Mouse (Mus musculus): ENCODE data around the gene Slc29a1.

Gene Slc29a1

DNA sequence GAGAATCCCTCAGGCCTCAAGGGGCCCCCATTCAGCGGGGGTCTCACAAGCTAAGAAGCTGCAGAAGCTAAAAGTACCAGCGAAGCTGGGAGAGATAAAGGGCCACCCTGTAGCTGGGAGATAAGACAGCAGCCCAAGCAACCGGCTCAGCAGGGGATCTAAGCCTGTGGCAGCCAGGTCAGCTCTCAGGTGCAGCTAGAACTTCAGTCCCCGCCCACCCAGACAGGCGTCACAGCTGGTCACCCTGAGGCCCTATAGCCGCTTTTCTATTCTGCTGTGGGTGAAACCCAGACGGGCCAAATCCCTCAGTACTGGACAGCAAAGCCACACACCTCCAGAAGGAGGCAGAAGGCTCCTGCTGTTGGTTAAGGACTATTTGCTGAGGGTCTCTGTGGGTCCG lies 5.9 kb downstream of the Slc29a1 start:
- in situ Hi-C loops (cut with MboI; ENCODE audit: low pct_unique_long_range_greater_than_20kb in 1 of 2, low sequenced_read_pairs in 2 of 2, unreplicated experiment in 1 of 2), result no loop called here

DNA sequence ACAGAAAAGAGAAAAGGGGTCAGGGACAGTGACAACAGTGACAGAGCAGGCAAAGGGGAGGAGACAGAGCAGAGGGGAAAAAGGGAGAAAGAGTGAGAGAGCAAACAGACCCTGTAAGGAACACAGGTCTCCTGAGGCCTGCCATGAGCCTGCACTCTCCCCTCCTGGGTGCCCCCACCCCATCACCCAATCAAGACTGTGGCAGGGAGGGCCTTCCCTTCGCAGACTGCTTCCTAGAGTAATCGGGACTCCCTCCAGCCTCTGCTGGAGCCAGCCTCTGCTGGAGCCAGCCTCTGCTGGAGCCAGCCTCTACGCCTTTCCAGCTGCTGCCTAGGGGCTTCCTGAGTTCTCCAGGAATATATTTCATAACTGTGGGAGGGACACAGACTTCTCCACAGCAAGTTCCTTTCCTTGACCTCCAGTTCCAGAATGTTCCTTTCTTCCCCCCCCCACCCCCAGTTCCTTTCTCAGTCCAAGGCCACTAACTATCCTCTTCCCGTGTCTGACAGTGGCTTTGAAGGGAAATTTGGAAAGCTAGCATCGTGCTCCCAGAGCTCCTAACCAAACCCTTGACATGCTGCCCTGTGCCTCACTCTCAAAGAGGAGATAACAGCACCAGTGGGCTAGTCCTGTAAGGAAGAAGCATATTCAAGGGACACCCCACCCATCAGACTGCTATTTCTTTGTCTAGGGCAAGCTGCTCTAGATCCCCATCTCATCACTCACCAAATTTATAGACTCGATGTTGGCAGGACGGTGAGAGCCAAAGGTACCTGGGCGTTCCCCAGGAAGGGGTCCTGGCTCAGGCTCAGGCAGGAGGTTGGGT lies 6.6 kb downstream of the Slc29a1 start:
- in situ Hi-C loops (cut with MboI; ENCODE audit: low pct_unique_long_range_greater_than_20kb in 1 of 2, low sequenced_read_pairs in 2 of 2, unreplicated experiment in 1 of 2), result no loop called here

DNA sequence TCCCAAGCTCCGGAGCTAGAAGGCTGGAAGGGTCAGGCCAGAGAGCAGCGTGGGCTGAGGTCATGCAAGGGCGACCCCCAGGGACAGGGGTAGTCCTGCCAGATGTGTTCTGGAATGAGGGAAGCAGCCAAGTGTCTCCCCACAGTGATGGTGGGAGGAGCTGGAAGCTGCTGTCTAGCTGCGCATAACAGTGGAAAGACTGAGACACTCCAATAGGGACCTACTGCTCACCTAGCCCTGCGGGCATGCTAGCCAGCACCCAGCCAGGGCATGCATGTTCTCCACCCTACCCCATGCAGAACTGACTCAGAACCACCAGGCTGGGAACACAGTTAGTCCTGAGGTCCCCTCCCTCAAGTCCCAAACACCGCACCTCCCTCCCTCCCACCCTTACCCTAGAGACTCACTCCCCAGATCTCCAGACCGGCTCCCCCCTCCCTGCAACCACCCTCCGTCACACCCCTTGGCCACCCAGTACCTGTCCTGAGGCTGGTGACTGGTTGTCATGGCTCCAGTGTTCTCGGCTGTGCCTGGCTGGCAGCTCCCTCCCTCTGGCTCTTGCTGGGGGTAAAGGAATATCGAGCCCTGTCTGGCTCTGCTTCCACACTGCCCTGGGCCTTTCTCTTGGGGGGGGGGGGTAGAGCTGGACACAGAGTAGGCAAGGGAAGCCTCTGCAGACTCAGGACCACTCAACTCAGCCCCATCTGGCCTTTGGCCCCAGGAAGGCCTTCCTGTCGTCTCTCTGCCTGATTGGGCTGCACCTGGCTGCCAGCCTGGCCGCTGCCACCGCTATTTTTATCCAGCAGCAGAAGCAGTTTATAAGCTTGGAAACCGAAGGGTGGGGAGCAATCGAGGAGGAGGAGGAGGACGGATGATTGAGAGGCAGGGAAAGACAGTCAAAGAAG lies 7.5 kb downstream of the Slc29a1 start:
- in situ Hi-C loops (cut with MboI; ENCODE audit: low pct_unique_long_range_greater_than_20kb in 1 of 2, low sequenced_read_pairs in 2 of 2, unreplicated experiment in 1 of 2), result no loop called here

DNA sequence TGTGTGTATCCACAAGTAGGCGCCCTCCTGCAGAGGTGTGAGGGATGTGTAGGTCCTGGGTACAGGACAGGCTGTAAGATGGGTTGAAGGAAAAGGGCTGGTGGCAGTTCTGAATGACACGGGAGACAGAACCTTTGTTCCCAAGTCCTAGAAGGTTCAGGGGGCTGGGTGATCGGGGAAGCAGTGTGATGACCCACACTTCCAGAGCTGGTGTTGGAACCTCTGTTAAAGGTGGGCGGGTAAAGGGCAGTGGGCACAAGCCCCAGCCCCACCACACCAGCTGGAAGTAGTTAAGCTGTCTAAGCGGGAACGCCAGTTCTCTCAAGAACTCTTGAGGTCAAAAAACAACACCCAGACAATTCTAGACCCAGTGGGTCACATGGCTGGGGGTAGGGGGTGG lies 9.0 kb downstream of the Slc29a1 start:
- in situ Hi-C loops (cut with MboI; ENCODE audit: low pct_unique_long_range_greater_than_20kb in 1 of 2, low sequenced_read_pairs in 2 of 2, unreplicated experiment in 1 of 2), result no loop called here

DNA sequence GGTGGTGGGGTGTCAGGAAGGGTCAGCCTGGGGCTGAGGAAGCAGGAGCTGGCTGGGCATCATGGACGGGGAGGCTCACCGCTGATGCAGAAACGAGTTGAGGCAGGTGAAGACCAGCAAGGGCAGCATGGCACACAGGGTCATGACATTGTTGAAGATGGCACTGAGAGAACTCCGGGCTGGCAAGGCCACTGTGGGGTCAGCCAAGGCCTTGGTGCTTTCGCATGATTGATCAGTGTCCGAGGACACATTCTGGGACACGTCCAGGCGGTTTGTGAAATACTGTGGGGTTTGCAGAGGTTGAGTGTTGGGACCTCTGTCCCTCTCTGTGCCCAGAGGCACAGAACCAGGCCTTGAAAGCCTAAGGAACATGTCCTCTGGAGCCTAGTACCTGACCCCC lies 9.6 kb downstream of the Slc29a1 start:
- in situ Hi-C loops (cut with MboI; ENCODE audit: low pct_unique_long_range_greater_than_20kb in 1 of 2, low sequenced_read_pairs in 2 of 2, unreplicated experiment in 1 of 2), result loop anchor here (5.0 kb wide), 2 partner anchors 37 to 62 kb away; no protein-coding TSS in a partner anchor

DNA sequence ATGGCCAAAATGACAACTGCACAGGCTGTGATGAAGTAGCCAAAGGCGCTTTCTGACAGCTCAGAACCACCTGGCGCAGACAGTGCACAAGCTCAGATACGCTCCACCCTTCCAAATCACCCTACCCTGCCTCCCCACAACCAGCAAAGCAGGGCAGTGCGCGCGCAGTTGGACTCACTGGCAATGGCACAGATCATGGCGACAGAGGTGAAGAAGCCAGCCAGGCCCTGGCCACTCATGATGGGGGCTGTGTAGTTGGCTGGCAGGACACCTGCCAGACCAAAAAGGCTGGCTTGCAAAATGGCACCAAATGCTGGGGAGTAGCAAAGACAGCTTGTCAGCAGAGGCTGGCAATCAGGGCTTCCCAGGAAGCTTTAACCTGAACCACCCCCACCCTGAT lies 10.2 kb downstream of the Slc29a1 start:
- in situ Hi-C loops (cut with MboI; ENCODE audit: low pct_unique_long_range_greater_than_20kb in 1 of 2, low sequenced_read_pairs in 2 of 2, unreplicated experiment in 1 of 2), result loop anchor here (5.0 kb wide), 2 partner anchors 38 to 63 kb away; no protein-coding TSS in a partner anchor

DNA sequence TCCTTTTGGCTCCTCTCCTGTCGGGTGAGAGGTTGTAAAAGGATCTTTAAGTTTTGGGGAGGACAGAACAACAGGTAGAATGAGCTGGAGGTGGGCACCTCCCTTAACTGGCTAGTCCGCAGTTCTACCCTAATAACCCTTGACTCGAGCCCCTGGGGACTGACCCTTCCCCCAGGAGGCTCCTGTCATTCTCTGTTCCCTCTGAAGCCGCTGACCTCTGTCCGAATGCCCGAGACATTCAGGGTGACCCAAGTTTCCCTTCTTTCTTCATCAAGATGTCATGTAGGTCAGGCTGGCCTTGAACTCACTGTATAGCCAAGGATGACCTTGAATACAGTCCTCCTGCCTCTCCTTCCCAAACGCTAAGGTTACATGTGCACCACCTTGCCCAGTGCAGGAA lies 11.0 kb downstream of the Slc29a1 start:
- in situ Hi-C loops (cut with MboI; ENCODE audit: low pct_unique_long_range_greater_than_20kb in 1 of 2, low sequenced_read_pairs in 2 of 2, unreplicated experiment in 1 of 2), result loop anchor here (5.0 kb wide), 2 partner anchors 39 to 64 kb away; no protein-coding TSS in a partner anchor

DNA sequence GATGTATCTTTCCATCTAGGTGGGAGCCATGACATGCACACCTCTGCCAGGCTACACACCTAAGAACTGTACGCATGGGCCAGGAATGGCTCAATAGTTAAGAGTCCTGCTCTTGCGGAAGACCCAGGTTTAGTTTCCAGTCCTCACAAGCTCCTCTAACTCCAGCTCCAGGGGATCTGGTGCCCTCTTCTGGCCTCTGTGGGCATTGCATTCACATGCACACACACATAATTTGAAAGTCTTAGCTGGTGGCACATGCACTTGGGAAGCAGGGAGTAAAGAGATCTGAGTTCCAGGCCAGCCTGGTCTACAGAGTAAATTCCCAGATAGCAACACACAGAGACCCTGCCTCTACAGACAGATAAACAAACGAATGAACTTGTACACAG lies 13.0 kb downstream of the Slc29a1 start:
- in situ Hi-C loops (cut with MboI; ENCODE audit: low pct_unique_long_range_greater_than_20kb in 1 of 2, low sequenced_read_pairs in 2 of 2, unreplicated experiment in 1 of 2), result loop anchor here (5.0 kb wide), 2 partner anchors 41 to 66 kb away; no protein-coding TSS in a partner anchor

DNA sequence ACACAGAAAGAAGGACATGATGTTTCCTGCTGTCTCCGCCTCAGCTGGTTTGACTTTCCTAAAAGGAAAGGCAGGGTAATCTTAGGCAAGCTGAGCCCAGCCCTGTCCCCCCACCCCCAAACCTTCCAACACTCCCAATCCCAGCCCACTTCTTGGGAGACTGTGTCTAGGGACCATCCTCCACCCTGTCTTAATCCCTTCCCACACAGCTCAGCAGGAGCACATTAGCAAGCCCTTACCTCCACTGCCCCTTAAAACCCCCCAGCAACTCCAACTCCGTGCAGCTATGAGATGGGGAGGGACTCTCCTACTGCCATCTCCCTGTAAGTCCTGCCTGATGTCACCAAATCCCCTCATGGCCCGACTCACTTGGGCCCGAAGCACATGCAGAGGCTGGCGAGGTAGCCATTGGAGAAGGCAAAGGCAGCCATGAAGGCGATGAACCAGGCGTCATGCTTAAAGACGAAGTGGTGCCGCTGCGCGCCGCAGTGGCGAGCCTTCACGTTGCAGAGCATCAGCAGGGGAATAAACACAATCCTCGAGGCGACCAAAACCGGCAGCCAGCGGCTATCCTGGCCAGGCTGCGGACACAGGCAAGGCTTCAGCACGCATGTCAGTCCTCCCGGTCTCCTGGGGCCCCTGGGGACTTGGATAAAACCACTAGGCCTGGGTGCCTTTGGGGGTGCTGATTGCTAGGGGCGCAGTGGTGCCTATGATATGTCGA lies 13.5 kb downstream of the Slc29a1 start:
- in situ Hi-C loops (cut with MboI; ENCODE audit: low pct_unique_long_range_greater_than_20kb in 1 of 2, low sequenced_read_pairs in 2 of 2, unreplicated experiment in 1 of 2), result loop anchor here (5.0 kb wide), 2 partner anchors 41 to 66 kb away; no protein-coding TSS in a partner anchor

DNA sequence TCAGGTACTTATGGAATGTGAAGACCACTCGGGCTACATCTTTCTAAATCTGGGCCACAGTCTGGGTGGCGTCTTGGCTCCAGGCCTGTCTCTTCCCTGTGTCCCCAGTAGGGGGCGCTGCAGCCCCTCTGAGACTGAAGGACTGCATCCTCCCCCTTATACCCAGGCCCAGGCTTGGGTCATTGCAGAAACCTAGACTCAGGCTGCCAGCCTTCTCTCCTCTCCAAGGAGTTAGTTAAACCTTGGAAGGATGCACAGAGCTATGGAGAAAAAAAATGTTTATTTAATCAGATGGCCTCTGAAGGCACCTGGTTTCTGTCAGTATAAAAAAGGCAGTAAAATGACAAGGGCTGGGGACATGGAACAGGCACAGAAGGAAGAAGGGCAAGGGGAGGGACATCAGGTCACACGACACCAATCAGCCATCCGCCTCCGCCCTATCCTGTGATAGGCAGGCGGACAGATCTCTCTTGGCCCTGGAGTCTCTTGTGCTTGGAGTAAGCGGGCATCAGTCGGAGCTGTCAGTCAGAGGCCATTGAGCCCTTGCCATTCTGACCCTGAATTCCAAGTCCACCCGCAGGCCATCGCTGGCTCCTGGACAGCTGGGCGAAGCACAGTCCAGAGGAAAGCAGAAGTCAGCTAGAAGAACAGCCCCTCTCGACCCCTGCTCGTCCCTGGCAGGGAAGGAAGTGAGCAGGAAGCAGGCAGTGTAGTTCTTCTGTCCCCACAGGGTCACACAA lies 14.3 kb downstream of the Slc29a1 start:
- in situ Hi-C loops (cut with MboI; ENCODE audit: low pct_unique_long_range_greater_than_20kb in 1 of 2, low sequenced_read_pairs in 2 of 2, unreplicated experiment in 1 of 2), result loop anchor here (5.0 kb wide), 2 partner anchors 42 to 67 kb away; no protein-coding TSS in a partner anchor

DNA sequence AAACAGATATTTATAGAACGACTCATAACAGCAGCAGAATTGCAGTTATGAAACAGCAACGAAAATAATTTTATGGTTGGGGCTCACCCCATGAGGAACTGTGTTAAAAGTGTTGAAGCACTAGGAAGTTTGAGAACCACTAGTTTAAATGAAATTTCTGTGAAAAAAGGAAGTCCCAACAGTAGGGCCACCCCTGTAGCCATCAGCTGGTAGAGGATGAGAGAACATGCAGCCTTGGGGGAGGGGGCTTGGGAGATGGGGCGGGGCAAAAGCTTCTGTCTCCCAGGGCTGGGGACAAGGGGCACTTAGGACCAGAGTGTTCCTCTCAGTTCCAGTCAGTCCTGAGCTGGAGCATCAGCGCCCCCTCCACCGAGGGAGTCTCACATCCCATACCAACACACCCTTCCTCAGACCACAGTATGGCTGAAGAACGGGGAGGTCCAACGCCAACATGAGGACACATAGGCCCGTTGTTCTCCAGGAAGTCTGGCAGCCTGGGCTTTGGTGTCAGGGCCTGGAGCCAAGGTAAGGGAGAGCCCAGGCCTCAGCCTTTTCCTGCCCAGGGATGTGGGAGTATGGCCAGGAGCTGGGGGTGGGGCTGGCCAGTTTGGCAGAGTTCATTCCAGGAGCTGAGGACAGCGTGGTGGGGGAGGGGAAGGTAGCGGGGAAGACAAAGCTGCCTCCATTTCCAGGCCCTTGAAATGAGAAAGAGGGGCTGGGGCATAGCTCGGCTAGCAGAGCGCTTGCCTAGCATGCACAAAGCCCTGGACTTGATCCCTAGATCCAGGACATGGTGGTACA lies 15.1 kb downstream of the Slc29a1 start:
- in situ Hi-C loops (cut with MboI; ENCODE audit: low pct_unique_long_range_greater_than_20kb in 1 of 2, low sequenced_read_pairs in 2 of 2, unreplicated experiment in 1 of 2), result no loop called here

DNA sequence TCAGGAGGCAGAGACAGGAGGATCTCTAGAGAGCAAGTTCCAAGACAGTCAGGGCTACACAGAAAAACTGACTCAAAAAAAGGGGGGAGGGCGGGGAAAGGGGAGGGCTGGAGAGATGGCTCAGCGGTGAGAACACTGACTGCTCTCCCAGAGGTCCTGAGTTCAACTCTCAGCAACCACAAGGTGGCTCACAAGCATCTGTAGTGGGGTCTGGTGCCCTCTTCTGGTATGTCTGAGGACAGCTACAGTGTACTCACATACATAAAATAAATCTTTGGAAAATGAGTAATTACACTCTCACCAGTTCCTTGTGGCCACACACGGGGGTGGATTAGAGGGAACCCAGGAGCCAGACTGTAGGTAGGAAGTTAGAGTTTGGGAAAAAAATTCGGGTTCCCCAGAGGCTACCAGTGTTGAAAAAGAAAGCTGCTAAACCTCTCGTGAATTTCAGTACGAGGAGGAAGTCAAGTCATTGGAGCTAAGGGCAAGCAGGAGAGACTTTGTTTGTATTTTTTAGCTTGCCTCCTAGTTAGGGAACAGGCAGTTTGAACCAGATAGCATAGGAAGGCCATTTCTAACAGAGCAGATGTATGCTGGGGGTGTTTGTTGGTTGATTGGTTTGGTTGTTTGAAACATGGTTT lies 16.6 kb downstream of the Slc29a1 start:
- in situ Hi-C loops (cut with MboI; ENCODE audit: low pct_unique_long_range_greater_than_20kb in 1 of 2, low sequenced_read_pairs in 2 of 2, unreplicated experiment in 1 of 2), result no loop called here

DNA sequence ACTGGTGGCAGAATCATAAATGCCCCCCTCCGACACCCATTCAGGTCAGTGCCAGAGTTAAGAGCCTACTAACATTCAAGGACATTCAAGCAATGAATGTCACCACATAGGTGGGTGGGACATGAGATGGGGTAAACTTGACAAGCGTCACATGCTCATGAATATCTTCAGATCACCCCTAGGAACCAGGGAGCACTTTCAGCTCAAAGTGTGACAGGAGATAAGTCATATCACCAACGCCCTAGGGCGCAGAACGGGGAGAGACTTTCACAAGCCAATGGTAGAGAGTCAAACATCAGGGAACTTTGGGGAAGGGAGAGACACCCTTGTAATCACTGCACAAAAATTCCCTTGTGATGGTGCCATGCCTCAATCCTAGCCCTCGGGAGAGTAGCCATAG lies 17.2 kb downstream of the Slc29a1 start:
- in situ Hi-C loops (cut with MboI; ENCODE audit: low pct_unique_long_range_greater_than_20kb in 1 of 2, low sequenced_read_pairs in 2 of 2, unreplicated experiment in 1 of 2), result no loop called here

DNA sequence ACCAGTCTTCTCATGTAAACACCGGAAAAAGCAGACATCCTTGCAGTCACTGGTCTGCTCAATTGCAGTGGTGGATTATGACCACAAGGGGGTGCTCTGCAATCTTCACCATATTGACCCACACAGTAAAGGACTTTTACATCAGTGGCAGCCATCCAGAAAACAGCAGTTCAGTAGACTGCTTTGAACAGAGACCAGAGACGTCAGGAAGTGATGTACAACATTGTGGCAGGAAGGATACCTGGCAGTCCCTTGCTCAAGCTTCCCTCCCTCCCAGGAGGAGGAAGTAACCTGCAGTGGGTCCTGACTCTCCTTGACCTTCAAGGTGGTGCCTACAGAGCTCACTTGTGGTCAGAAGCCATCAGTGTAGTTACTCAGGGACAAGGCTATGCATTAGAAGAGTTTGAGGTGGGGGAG lies 17.8 kb downstream of the Slc29a1 start:
- in situ Hi-C loops (cut with MboI; ENCODE audit: low pct_unique_long_range_greater_than_20kb in 1 of 2, low sequenced_read_pairs in 2 of 2, unreplicated experiment in 1 of 2), result no loop called here

DNA sequence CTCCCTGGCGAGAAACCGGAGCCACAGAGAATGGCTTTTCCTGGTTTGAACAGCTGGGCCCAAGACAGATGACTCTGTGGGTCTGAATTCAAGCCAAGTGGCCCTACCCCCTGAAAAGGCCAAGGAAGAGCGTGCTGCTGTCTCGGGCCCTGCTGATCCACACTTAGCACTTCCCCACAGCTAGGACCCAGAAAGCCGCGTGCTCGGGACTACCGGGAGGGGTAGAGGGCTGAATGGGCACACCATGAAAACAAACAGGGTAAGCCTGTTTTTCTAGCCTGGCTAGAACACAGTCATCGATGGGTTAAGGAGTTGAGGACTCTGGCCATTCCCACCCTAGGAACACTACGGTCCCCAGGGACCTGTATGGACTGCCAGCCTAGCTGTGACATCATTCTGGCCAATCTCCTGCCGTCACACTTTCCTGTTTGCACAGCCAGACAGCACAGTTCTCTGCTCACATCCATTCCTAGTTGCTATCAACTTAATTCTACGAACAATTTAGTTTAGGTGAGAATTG lies 18.4 kb downstream of the Slc29a1 start:
- in situ Hi-C loops (cut with MboI; ENCODE audit: low pct_unique_long_range_greater_than_20kb in 1 of 2, low sequenced_read_pairs in 2 of 2, unreplicated experiment in 1 of 2), result no loop called here

DNA sequence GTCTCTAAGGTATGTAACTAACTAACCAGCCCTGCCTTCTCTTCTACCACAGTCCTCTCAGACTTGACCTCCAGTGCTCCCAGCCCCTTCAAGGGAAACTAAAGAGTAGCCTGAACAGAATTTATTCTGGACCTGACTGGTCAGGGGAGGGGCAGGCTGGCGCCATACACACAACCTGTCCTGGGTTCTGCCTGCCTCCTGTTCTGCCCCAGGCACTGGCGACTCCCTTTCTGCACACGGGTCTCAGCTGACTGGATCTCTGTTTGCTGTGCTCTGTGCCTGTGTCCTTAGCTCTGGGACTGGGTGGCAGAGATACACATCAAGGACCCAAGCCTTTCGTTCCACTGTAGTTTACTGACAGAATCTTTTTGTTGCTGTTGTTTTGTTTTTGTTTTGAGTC lies 19.9 kb downstream of the Slc29a1 start:
- in situ Hi-C loops (cut with MboI; ENCODE audit: low pct_unique_long_range_greater_than_20kb in 1 of 2, low sequenced_read_pairs in 2 of 2, unreplicated experiment in 1 of 2), result no loop called here

DNA sequence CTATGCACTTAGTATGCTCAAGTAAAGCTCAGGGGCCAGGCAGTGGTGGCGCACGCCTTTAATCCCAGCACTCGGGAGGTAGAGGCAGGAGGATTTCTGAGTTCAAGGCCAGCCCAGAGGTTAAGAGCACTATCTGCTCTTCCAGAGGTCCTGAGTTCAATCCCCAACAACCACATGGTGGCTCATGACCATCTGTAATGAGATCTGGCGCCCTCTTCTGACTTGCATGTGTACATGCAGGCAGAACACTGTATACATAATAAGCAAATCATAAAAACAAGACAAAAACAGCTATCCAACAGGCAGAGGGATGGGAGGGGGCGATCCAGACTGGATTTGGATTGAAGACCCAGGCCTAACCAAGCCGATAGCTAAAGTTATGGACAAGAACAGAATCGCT lies 20.6 kb downstream of the Slc29a1 start:
- in situ Hi-C loops (cut with MboI; ENCODE audit: low pct_unique_long_range_greater_than_20kb in 1 of 2, low sequenced_read_pairs in 2 of 2, unreplicated experiment in 1 of 2), result no loop called here
